Mouse (Mus musculus) hindbrain, embryonic 10.5 days (tissue): ENCODE results near the gene Zmiz1. TPM values are rescaled to one million over a fixed set of nuclear protein-coding genes. Genes with fewer than 3 reads are reported as not detected.

Experiments
- DNase-seq: peaks from one replicate; pipeline ENCODE4 v3.0.0-alpha.2; 2017; ENCODE audit warnings: low spot score
- H3K27ac ChIP-seq: fragments of 300-500 bp; sonication (generic); 2 replicates; pipeline ENCODE4 v1.5.1; 2016; ENCODE audit warnings: mild to moderate bottlenecking, moderate library complexity
- H3K27me3 ChIP-seq: fragments of 300-500 bp; sonication (generic); 2 replicates; pipeline ENCODE4 v1.6.1; 2016; ENCODE audit warnings: mild to moderate bottlenecking; ENCODE audit not compliant: poor library complexity, insufficient read depth, severe bottlenecking
- H3K36me3 ChIP-seq: fragments of 300-500 bp; sonication (generic); 2 replicates; pipeline ENCODE4 v1.6.1; 2016; ENCODE audit warnings: mild to moderate bottlenecking, moderate library complexity
- H3K4me1 ChIP-seq: fragments of 300-500 bp; sonication (generic); replicated peaks from 2 replicates; pipeline ENCODE4 v1.6.1; 2016; ENCODE audit warnings: mild to moderate bottlenecking
- H3K4me3 ChIP-seq: fragments of 300-500 bp; sonication (generic); 2 replicates; pipeline ENCODE4 v1.5.1; 2016; ENCODE audit warnings: mild to moderate bottlenecking, moderate library complexity
- H3K9me3 ChIP-seq: fragments of 300-500 bp; sonication (generic); 2 replicates; pipeline ENCODE4 v1.6.1; 2016; ENCODE audit warnings: mild to moderate bottlenecking, moderate library complexity
- WGBS: fragments of 180-500 bp; shearing (Covaris S2); methylation state at CpG from one replicate; pipeline ENCODE4 v1.1.7; 2016; 5-methylcytosine and 5-hydroxymethylcytosine counted together
- polyA plus RNA-seq: library from polyadenylated mRNA; unstranded; fragments of >200 nt; fragmentation: Nextera tagmentation; extraction: Ambion mirVana; gene quantifications from 2 replicates; pipeline ENCODE4 v1.2.1, GENCODE M21; 2016

The Zmiz1 gene
- polyA plus RNA-seq, 1 experiment from 2014 or later, result 60.1 TPM

DNA sequence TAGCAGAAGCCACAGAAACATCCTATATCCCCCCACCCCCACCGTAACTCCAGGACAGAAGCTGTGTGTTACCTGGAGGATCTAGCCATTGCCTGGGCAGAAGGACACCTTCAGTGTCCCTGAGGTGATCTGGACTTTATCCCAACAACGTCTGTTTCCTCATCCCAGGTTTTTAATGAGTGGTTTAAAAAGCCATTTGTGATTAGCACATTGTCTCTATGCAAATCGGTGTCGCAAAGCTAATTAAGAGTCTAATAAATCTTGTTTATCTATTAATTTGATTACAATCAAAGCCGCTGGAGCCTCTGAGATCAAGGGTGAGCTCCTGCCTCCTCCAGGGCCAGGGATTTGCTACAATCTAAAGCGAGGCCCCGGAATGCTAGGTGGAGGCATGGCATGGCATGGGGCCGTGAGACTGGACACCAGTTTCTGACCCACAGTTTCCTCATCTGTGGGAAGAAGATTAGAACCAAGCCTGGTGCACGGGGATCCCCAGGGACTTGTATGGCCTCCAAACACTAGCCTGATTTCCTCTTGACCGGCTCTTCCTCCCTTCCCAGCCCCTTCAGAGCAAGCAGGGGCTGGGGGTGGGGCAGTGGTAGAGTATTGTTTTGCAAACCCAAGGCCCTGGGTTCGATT lies 180.3 kb downstream of the Zmiz1 start:
- H3K4me3 ChIP-seq, result no peak overlapping the region
- no peaks in the 10 kb centered on the region for H3K27me3 ChIP-seq
- 88% methylated on average over 11 of the region's 11 CpGs for WGBS
- no peaks in the 10 kb centered on the region for H3K9me3 ChIP-seq
- no peak for DNase-seq
- H3K36me3 ChIP-seq, result peaks cover 97% of the 10 kb centered on the region
- H3K27ac ChIP-seq, result no peak overlapping the region
- H3K4me1 ChIP-seq, result peaks cover 48% of the 10 kb centered on the region

DNA sequence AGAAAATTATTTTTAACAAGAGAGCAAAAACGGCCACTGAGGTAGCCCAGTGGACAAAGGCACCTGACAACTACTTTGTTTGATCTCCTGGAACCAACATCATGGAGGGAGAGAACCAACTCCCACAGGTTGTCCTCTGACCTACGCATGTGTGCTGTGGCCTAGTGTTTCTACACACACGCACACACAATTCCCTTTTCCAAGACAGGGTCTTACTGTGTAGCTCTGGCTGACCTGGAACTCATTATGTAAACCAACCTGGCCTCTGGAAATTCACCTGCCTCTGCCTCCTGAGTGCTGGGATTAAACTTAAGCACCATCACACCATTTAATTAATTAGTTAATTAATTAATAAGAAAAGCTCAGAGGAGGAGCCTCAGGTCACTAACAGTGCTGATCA lies 181.0 kb downstream of the Zmiz1 start:
- Histone ChIP-seq H3K4me1 (peaks cover 43% of the 10 kb centered on the region), H3K4me3 (no peak overlapping the region), H3K27me3 (no peaks in the 10 kb centered on the region), H3K27ac (no peak overlapping the region), H3K36me3 (peaks cover 100% of the 10 kb centered on the region), H3K9me3 (no peaks in the 10 kb centered on the region)
- no peak for DNase-seq
- WGBS, result 82% methylated on average over 3 of the region's 3 CpGs

DNA sequence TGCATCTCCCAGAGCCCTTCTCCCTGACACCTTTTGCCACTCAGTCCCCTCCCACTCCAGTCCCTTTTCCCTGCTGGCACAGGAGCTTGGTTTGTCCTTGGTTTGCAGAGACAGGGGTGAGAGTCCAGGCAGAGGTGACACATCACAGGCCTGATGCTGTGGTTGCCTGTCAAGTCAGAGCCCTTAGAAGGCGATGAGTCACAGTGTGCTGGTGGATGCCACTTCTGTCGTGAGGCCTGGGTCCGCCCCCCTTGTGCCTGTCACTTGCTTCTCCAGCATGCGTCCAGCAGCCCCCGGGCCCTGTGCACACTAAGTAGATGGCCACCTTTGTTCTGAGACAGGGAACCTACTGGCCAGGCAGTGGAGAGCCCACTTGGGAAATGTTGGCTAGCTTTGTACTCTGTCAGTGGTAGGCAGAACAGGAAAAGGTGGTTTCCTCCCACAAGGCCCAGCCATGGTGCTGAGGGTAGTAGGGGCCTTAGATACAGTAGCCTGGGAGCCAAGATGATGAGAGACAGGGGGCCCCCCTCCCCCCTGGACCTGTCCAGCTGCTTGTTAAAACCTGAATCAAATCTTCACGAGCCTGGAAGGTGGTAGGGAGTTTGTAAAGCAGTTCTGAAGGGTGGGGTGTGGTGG lies 181.6 kb downstream of the Zmiz1 start:
- 77% methylated on average over 6 of the region's 6 CpGs for WGBS

DNA sequence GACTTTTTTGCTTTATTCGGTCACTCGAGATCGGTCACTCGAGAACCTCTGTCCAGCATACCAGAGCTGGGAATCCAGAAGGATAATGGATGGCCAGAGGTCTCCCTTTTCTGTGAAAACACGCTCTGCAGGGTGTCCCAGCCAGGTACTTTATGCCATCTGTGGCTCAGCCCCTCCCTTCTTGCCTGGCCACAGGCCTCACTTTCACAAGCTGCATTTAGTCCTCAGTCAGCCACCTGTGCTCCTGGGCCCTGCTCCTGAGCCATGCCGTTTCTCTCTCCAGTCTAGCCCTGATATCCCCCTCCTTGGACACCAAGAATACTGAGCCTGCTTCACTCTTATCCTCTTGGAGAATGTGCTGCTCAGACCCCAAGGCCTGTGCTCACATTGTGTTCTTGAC lies 182.1 kb downstream of the Zmiz1 start:
- Histone ChIP-seq H3K27me3 (no peaks in the 10 kb centered on the region), H3K4me1 (peaks cover 32% of the 10 kb centered on the region), H3K36me3 (peaks cover 100% of the 10 kb centered on the region), H3K9me3 (no peaks in the 10 kb centered on the region), H3K4me3 (no peak overlapping the region), H3K27ac (no peak overlapping the region)
- no peak for DNase-seq
- 87% methylated on average over 6 of the region's 6 CpGs for WGBS

More for the DNA sequence above, 181.6 kb downstream of the Zmiz1 start:
- H3K9me3 ChIP-seq, result no peaks in the 10 kb centered on the region
- peaks cover 37% of the 10 kb centered on the region for H3K4me1 ChIP-seq
- H3K27ac ChIP-seq, result peak overlapping the region; percentile 18; the same call in 1 of the 2 replicates
- peaks cover 100% of the 10 kb centered on the region for H3K36me3 ChIP-seq
- DNase-seq, result no peak
- no peaks in the 10 kb centered on the region for H3K27me3 ChIP-seq
- H3K4me3 ChIP-seq, result no peak overlapping the region

DNA sequence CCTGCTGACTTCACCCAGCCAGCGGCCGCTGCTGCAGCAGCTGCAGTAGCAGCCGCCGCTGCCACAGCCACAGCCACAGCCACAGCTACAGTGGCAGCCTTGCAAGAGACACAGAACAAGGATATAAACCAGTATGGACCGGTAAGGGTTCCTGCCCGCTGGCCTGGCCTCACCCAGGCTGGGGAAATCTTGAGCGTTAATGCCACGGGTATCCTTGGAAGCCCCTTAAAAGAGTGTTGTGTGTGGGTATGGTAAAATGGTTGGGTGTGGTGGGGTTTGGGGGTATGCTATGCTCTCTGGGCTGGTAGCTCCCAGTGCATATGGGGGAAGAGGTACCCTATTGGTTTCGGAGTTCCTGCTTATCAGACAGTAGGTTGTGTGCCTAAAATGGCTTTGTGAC lies 186.7 kb downstream of the Zmiz1 start:
- Histone ChIP-seq H3K36me3 (peaks cover 100% of the 10 kb centered on the region), H3K4me1 (peaks cover 14% of the 10 kb centered on the region), H3K27ac (no peak overlapping the region), H3K4me3 (no peak overlapping the region), H3K27me3 (no peaks in the 10 kb centered on the region), H3K9me3 (no peaks in the 10 kb centered on the region)
- DNase-seq, result no peak
- WGBS, result 94% methylated on average over 9 of the region's 9 CpGs

DNA sequence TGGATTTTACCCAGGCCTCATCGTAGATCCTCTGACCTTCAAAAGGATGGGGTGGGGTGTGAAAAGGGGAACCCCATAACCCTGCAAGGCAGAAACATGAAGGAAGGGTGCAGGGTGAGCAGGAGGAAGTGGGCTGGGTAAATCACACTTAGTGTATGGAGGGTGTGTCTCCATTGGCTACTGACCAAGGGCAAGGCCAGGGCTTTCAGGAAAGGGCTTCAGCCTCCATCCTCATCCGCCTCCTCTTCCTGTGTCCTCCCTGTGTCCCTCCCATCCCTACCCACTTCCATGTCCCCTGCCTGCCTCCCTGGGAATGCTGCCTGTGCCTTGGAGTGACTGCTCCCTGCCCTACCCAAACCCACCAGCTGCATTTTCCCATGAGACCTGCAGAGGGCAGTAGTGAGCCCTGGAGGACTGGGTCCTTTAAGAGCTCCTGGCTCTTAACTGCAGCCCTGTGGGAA lies 187.2 kb downstream of the Zmiz1 start:
- peaks cover 100% of the 10 kb centered on the region for H3K36me3 ChIP-seq
- H3K27ac ChIP-seq, result no peak overlapping the region
- no peaks in the 10 kb centered on the region for H3K27me3 ChIP-seq
- peak; percentile 58 for DNase-seq
- H3K4me1 ChIP-seq, result peaks cover 11% of the 10 kb centered on the region; the same call in 1 of the 2 replicates
- H3K4me3 ChIP-seq, result no peak overlapping the region
- WGBS, result 73% methylated on average over 2 of the region's 2 CpGs
- H3K9me3 ChIP-seq, result no peaks in the 10 kb centered on the region

DNA sequence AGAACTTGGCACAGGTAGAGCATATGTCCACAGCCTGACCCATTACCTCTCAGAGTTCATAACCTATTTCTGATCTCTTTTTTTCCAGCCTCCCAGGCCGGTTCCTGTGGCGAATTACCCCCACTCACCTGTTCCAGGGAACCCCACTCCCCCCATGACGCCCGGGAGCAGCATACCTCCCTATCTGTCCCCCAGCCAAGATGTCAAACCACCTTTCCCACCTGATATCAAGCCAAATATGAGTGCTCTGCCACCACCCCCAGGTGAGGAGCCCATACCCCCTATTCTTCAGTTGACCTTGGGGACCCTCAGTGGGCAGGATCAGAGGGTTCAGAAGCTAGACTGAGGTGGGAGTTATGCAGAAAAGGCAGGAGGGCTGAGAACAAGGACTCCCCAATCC lies 192.1 kb downstream of the Zmiz1 start:
- WGBS, result 97% methylated on average over 4 of the region's 4 CpGs

DNA sequence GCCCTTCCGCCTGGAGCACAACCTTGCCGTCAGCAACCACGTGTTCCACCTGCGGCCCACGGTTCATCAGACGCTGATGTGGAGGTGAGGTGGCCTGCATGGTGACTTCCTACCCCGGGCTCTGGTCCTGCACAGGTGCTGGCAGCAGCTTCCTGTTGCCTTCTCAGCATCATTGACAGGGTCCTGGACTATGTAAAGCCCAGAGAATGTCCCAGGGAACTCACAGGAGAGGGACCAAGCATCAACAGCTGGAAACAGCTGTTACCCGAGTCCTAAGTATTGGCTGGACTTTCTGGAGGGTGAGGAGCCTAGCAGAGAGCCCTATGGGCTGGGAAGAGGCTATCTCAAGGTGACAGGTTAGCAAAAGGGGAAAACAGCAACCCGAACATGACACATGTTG lies 192.9 kb downstream of the Zmiz1 start:
- no peaks in the 10 kb centered on the region for H3K27me3 ChIP-seq
- H3K27ac ChIP-seq, result no peak overlapping the region
- DNase-seq, result no peak
- no peak overlapping the region for H3K4me3 ChIP-seq
- no peaks in the 10 kb centered on the region for H3K4me1 ChIP-seq
- peaks cover 100% of the 10 kb centered on the region for H3K36me3 ChIP-seq
- no peaks in the 10 kb centered on the region for H3K9me3 ChIP-seq
- WGBS, result 93% methylated on average over 9 of the region's 9 CpGs

More for the DNA sequence above, 192.1 kb downstream of the Zmiz1 start:
- no peak for DNase-seq
- Histone ChIP-seq H3K36me3 (peaks cover 100% of the 10 kb centered on the region), H3K4me1 (no peaks in the 10 kb centered on the region), H3K9me3 (no peaks in the 10 kb centered on the region), H3K27ac (no peak overlapping the region), H3K4me3 (no peak overlapping the region), H3K27me3 (no peaks in the 10 kb centered on the region)

DNA sequence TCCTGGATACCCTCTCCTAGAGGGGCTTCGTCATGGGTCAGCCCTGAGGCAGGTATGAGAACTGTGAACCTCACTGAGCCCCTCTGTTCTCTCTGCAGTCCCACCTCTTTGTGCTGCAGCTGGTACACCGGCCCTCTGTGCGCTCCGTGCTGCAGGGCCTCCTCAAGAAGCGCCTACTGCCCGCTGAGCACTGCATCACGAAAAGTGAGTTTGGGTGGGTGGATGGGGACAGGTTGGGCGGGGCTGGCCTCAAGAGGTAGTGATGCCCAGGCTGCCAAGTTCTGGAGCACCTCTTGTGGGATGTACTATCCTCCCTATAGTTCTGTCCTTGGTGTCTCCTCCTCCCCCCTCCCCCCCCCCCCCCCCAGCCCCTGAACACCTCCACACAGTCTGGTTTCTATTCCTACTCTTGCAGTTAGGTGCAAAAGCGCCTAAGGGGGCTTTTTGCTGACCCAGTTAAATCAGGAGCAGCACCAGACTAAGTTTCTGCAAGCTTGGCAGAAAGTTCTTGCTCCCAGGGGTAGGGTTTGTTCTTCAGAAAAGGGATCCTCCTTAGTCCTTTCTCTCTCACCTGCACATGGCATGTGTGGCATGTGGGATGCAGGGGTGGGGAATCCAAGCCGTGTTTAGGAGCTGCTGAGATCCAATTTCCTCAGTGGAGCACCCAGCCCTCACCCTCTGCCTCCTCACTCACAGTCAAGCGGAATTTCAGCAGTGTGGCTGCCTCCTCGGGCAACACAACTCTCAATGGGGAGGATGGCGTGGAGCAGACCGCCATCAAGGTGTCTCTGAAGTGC lies 195.6 kb downstream of the Zmiz1 start:
- no peaks in the 10 kb centered on the region for H3K4me1 ChIP-seq
- peaks cover 100% of the 10 kb centered on the region for H3K36me3 ChIP-seq
- H3K27me3 ChIP-seq, result no peaks in the 10 kb centered on the region
- H3K4me3 ChIP-seq, result no peak overlapping the region
- H3K9me3 ChIP-seq, result no peaks in the 10 kb centered on the region
- no peak for DNase-seq
- no peak overlapping the region for H3K27ac ChIP-seq
- WGBS, result 94% methylated on average over 14 of the region's 14 CpGs

DNA sequence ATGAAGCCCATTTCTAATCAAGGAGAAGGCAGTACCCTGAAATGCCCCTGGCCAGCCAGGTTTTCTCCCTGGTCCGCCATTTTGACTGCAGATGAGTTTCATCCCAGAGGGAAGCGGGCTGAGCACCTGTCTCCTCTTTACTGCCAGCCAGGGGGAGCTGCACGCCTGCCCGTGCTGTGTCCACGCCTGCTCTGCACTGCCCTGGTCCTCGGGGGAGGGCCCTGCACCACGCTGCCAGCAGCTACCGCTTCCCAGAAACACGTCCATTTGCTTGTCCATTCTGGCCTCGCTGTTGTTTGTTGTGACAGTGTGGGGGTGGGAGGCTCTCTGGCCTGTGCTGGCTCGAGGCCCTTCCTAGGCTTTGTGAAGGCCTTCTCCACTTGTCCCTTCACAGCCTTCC lies 201.7 kb downstream of the Zmiz1 start:
- peaks cover 99% of the 10 kb centered on the region for H3K36me3 ChIP-seq

DNA sequence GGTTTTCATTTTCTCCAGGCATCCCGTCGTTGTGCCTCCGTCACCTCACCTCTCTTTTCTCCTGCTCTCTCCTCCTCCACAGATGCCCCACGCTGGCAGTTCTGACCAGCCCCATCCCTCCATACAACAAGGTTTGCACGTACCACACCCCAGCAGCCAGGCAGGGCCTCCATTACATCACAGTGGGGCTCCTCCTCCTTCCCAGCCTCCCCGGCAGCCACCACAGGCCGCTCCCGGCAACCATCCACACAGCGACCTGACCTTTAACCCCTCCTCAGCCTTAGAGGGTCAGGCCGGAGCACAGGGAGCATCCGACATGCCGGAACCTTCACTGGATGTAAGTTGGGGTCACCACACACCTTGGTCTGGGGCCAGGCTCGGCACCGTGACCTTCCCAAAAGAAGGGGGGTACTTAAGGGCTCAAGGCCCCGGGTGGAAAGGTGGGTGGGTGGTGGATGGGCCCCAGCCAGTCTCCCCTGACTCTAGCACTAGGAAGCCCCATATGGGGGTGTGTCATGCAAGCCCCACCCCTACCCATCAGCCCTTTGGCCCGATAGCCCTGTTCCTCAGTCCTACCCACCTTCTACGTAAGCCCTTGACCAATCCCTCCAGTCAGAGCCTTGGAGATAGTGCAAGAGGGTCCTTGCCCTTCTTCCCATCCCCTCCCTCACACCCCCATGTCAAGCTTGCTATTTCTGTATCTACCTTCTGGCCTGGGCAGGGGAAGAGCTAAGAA lies 202.4 kb downstream of the Zmiz1 start:
- Histone ChIP-seq H3K4me1 (peaks cover 39% of the 10 kb centered on the region), H3K36me3 (peaks cover 99% of the 10 kb centered on the region), H3K27ac (peak overlapping the region; percentile 8; the same call in 1 of the 2 replicates), H3K27me3 (no peaks in the 10 kb centered on the region), H3K9me3 (no peaks in the 10 kb centered on the region), H3K4me3 (no peak overlapping the region)
- no peak for DNase-seq
- 63% methylated on average over 17 of the region's 17 CpGs for WGBS

More for the DNA sequence above, 201.7 kb downstream of the Zmiz1 start:
- Histone ChIP-seq H3K27ac (peak overlapping the region; percentile 8; the same call in 1 of the 2 replicates), H3K4me1 (peaks cover 39% of the 10 kb centered on the region), H3K4me3 (no peak overlapping the region), H3K27me3 (no peaks in the 10 kb centered on the region), H3K9me3 (no peaks in the 10 kb centered on the region)
- 62% methylated on average over 11 of the region's 11 CpGs for WGBS
- peak; percentile 25 for DNase-seq

DNA sequence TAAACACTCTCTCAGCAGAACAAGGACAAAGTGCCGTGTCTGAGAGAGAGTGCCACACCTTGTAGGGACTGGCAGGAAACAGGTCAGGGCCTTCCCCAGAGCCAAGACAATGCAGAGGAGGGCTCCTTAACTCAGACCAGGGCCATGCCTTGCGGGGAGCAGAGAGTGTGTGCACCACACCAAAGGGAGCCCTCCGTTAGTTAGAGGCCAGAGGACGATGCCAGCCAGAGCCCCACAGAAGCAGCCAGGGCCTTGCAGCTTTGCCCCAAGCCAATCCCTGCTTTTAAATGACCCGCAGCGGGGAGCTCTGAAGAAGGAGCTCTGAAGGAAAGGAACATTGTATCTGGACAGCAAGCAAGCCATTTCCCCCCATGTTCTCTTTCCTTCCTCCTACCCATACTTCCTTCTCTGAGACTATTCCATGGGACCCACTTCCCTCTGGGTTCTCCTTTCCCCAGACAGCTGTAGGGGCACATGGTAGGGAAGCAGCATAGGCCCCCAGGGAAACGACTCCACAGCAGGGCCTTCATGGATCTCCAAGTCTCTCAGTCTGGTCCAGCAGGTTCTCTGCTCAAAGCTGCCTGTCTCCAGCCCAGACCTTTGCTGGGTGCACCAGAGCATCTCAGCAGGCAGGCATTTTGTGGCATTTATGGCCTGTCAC lies 204.8 kb downstream of the Zmiz1 start:
- Histone ChIP-seq H3K27ac (peak overlapping the region; percentile 62; the same call in 1 of the 2 replicates), H3K4me1 (peaks cover 39% of the 10 kb centered on the region), H3K27me3 (no peaks in the 10 kb centered on the region), H3K36me3 (peaks cover 89% of the 10 kb centered on the region), H3K9me3 (no peaks in the 10 kb centered on the region), H3K4me3 (no peak overlapping the region)
- WGBS, result 82% methylated on average over 7 of the region's 7 CpGs
- DNase-seq, result no peak
